Mouse (Mus musculus): ENCODE results near the gene 6030445D17Rik. TPM values are rescaled to one million over a fixed set of nuclear protein-coding genes. Genes with fewer than 3 reads are reported as not detected.

The 6030445D17Rik gene
- polyA plus RNA-seq, 1 experiment from 2014 or later: 0.29 TPM

- Histone ChIP-seq H3K4me3 (no peak overlapping the region), H3K27me3 (no peaks in the 10 kb centered on the region), H3K9ac (no peak overlapping the region), H3K36me3 (no peaks in the 10 kb centered on the region), H3K9me3 (no peaks in the 10 kb centered on the region), H3K27ac (no peak overlapping the region), H3K4me2 (replicated peaks) (no peak overlapping the region), H3K4me1 (no peaks in the 10 kb centered on the region)
- ATAC-seq (ENCODE audit: low FRiP score, low read depth): no peak
- 84% methylated on average over 15 of the region's 15 CpGs for WGBS
These were observed 20.6 kb upstream of the 6030445D17Rik start for GRCm38 (mm10) chr4:136441354-136442043.

DNA sequence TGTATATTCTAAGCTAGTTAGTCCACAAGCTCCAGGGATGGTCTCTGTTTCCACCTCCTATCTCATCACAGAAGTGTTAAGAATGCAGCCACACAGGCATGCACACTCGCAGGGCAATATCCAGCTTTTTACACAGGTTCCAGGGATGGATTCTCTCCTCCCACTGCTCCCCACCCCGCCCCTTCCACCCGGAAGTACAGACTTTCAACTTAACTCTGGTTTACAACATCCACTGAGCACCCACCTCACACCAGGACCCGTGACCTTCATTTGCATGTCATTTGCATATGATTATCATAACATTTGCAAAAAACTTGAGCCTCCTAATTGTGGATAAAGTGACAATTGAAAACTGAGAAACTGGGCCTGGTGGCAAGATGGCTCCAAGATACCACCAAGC is 17.5 kb upstream of the 6030445D17Rik start:
- Histone ChIP-seq H3K27me3 (no peaks in the 10 kb centered on the region), H3K27ac (no peak overlapping the region), H3K4me1 (no peaks in the 10 kb centered on the region), H3K4me3 (no peak overlapping the region), H3K9ac (no peak overlapping the region), H3K36me3 (no peaks in the 10 kb centered on the region), H3K9me3 (no peaks in the 10 kb centered on the region), H3K4me2 (replicated peaks) (no peak overlapping the region)
- 79% methylated on average over 4 of the region's 4 CpGs for WGBS
- no peak for ATAC-seq (ENCODE audit: low FRiP score, low read depth)

- Histone ChIP-seq H3K4me3 (no peak overlapping the region), H3K27me3 (no peaks in the 10 kb centered on the region), H3K9me3 (no peaks in the 10 kb centered on the region), H3K4me2 (replicated peaks) (no peak overlapping the region), H3K9ac (no peak overlapping the region), H3K27ac (no peak overlapping the region), H3K36me3 (no peaks in the 10 kb centered on the region), H3K4me1 (peaks cover under 1% of the 10 kb centered on the region; the same call in 1 of the 2 replicates)
- WGBS: 87% methylated on average over 5 of the region's 5 CpGs
- ATAC-seq (ENCODE audit: low FRiP score, low read depth): no peak
These were observed 12.3 kb upstream of the 6030445D17Rik start for GRCm38 (mm10) chr4:136449795-136450194.

DNA sequence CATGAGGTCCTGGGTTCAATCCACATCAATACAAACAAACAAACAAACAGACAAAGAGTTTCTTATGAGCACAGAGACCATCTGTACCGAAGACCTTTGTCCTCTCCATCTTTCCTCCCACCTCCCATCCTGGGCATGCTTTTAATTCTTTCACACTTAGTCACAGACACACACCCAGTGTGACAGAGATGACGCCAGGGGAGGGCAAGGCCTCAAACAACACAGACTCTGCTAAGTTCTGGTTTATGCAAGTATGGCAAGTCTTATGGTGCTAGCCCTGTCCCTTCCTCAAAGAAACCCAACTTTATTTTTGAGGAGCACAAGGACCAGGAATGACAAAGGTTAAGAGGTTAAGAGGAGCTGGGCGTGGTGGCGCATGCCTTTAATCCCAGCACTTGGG is 11.8 kb upstream of the 6030445D17Rik start:
- H3K27me3 ChIP-seq: no peaks in the 10 kb centered on the region

GRCm38 (mm10) chr4:136451564-136451963 is 10.5 kb upstream of the 6030445D17Rik start:
- no peaks in the 10 kb centered on the region for H3K36me3 ChIP-seq
- H3K4me3 ChIP-seq: no peak overlapping the region
- 9% methylated on average over 6 of the region's 6 CpGs for WGBS
- ATAC-seq (ENCODE audit: low FRiP score, low read depth): no peak
- no peaks in the 10 kb centered on the region for H3K9me3 ChIP-seq
- no peak overlapping the region for H3K27ac ChIP-seq
- no peaks in the 10 kb centered on the region for H3K27me3 ChIP-seq
- H3K4me1 ChIP-seq: peaks cover 7% of the 10 kb centered on the region; the same call in 1 of the 2 replicates
- H3K4me2 ChIP-seq (replicated peaks): no peak overlapping the region
- H3K9ac ChIP-seq: no peak overlapping the region

More for the DNA sequence above, 11.8 kb upstream of the 6030445D17Rik start:
- Histone ChIP-seq H3K27ac (no peak overlapping the region), H3K9me3 (no peaks in the 10 kb centered on the region), H3K4me2 (replicated peaks) (no peak overlapping the region), H3K4me1 (peaks cover 5% of the 10 kb centered on the region; the same call in 1 of the 2 replicates), H3K4me3 (no peak overlapping the region), H3K9ac (no peak overlapping the region), H3K36me3 (no peaks in the 10 kb centered on the region)
- ATAC-seq (ENCODE audit: low FRiP score, low read depth): no peak
- 76% methylated on average over 4 of the region's 4 CpGs for WGBS

GRCm38 (mm10) chr4:136452286-136452685 is 9.8 kb upstream of the 6030445D17Rik start:
- Histone ChIP-seq H3K27ac (no peak overlapping the region), H3K4me3 (no peak overlapping the region), H3K9me3 (no peaks in the 10 kb centered on the region), H3K36me3 (no peaks in the 10 kb centered on the region), H3K27me3 (no peaks in the 10 kb centered on the region), H3K9ac (no peak overlapping the region), H3K4me2 (replicated peaks) (no peak overlapping the region), H3K4me1 (peaks cover 7% of the 10 kb centered on the region; the same call in 1 of the 2 replicates)
- WGBS: 71% methylated on average over 3 of the region's 3 CpGs
- no peak for ATAC-seq (ENCODE audit: low FRiP score, low read depth)

DNA sequence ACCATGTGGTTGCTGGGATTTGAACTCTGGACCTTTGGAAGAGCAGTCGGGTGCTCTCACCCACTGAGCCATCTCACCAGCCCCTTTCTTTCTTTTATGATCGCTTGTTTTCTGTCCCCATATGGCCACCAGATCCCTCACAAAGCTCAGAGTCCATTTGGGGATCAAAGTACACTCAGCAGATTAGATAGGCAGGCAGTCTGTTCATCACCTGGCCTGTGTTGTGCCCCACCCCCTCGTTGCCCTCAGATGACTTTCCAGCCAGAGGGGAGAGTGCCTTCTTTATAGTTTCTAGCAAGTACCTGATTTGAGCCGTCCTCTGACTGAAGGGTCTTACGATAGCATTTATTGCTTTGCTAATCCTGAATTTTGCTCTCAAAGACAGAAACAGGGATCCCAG is 9.3 kb upstream of the 6030445D17Rik start:
- H3K27me3 ChIP-seq: no peaks in the 10 kb centered on the region
- no peaks in the 10 kb centered on the region for H3K36me3 ChIP-seq
- ATAC-seq (ENCODE audit: low FRiP score, low read depth): no peak
- 17% methylated on average over 5 of the region's 5 CpGs for WGBS
- no peak overlapping the region for H3K4me2 ChIP-seq (replicated peaks)
- peaks cover 7% of the 10 kb centered on the region; the same call in 1 of the 2 replicates for H3K4me1 ChIP-seq
- no peak overlapping the region for H3K4me3 ChIP-seq
- H3K9ac ChIP-seq: no peak overlapping the region
- no peak overlapping the region for H3K27ac ChIP-seq
- H3K9me3 ChIP-seq: no peaks in the 10 kb centered on the region

DNA sequence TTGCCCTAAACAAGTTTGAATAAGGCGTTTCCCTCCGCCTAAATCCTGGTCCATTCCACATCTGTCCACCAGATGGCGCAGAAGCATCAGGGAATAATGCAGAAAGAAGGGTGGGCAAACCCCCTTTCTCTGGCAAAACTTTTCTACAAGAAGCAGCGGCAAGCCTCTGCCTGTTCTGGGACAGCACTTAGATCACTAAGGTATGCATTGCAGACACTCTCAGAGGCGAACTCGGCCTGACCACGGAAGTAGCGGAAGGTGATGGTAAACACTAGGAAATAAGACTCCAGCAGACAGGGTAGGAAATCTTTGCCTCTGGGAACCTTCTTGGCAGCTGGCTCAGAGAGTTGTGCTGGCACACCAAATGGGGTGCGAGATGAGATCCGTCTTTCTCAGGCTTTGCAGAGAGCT is 7.2 kb upstream of the 6030445D17Rik start:
- ATAC-seq (ENCODE audit: low FRiP score, low read depth): peak; percentile 70; the same call in 1 of the 2 replicates
- 2% methylated on average over 10 of the region's 10 CpGs for WGBS

GRCm38 (mm10) chr4:136456516-136457218 is 5.4 kb upstream of the 6030445D17Rik start:
- H3K36me3 ChIP-seq: no peaks in the 10 kb centered on the region
- WGBS: 90% methylated on average over 6 of the region's 6 CpGs
- H3K4me2 ChIP-seq (replicated peaks): no peak overlapping the region

More for the DNA sequence above, 7.2 kb upstream of the 6030445D17Rik start:
- Histone ChIP-seq H3K27ac (no peak overlapping the region), H3K27me3 (peaks cover 3% of the 10 kb centered on the region), H3K4me2 (replicated peaks) (peak overlapping the region; percentile 60), H3K4me1 (peaks cover 7% of the 10 kb centered on the region; the same call in 1 of the 2 replicates), H3K36me3 (no peaks in the 10 kb centered on the region), H3K9me3 (no peaks in the 10 kb centered on the region), H3K4me3 (peak overlapping the region; percentile 30; the same call in 1 of the 2 replicates), H3K9ac (no peak overlapping the region; the same call in 1 of the 2 replicates)

GRCm38 (mm10) chr4:136458276-136458675 is 3.8 kb upstream of the 6030445D17Rik start:
- Histone ChIP-seq H3K36me3 (no peaks in the 10 kb centered on the region), H3K27ac (no peak overlapping the region), H3K4me2 (replicated peaks) (no peak overlapping the region), H3K4me1 (peaks cover 18% of the 10 kb centered on the region), H3K9ac (no peak overlapping the region), H3K4me3 (no peak overlapping the region), H3K27me3 (peaks cover 24% of the 10 kb centered on the region), H3K9me3 (no peaks in the 10 kb centered on the region)
- ATAC-seq (ENCODE audit: low FRiP score, low read depth): no peak
- 81% methylated on average over 7 of the region's 7 CpGs for WGBS

More at GRCm38 (mm10) chr4:136456516-136457218, 5.4 kb upstream of the 6030445D17Rik start:
- H3K4me1 ChIP-seq: peaks cover 9% of the 10 kb centered on the region
- H3K27me3 ChIP-seq: peaks cover 15% of the 10 kb centered on the region
- no peak overlapping the region for H3K27ac ChIP-seq
- ATAC-seq (ENCODE audit: low FRiP score, low read depth): no peak
- H3K9ac ChIP-seq: no peak overlapping the region
- no peaks in the 10 kb centered on the region for H3K9me3 ChIP-seq
- no peak overlapping the region for H3K4me3 ChIP-seq

GRCm38 (mm10) chr4:136459210-136459609 is 2.8 kb upstream of the 6030445D17Rik start:
- H3K9me3 ChIP-seq: no peaks in the 10 kb centered on the region
- peaks cover 28% of the 10 kb centered on the region for H3K4me1 ChIP-seq
- no peaks in the 10 kb centered on the region for H3K36me3 ChIP-seq
- H3K27ac ChIP-seq: no peak overlapping the region
- no peak overlapping the region for H3K9ac ChIP-seq
- no peak overlapping the region for H3K4me3 ChIP-seq
- WGBS: 84% methylated on average over 12 of the region's 12 CpGs
- peaks cover 34% of the 10 kb centered on the region for H3K27me3 ChIP-seq
- H3K4me2 ChIP-seq (replicated peaks): no peak overlapping the region
- ATAC-seq (ENCODE audit: low FRiP score, low read depth): no peak

DNA sequence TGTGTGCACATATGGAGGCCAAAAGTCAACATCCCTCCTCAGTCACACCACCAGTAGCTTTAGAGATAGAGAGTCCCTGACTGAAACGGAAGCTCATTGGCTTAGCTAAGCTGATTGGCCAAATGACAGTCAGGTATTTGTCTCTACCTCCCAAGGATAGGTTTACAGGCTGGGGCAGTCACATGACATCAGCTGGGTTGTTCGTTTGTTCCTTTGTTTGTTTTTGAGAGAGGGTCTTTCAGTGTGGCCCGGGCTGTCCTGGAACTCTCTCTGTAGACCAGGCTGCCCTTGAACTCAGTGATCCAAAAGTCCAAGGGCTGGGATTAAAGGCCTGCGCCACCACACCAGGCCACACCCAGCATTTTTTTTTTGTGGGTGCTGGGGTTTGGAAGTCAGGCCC is 844 bp upstream of the 6030445D17Rik start:
- Histone ChIP-seq H3K4me2 (replicated peaks) (no peak overlapping the region), H3K27me3 (peaks cover 38% of the 10 kb centered on the region)

More for the DNA sequence above, 844 bp upstream of the 6030445D17Rik start:
- ATAC-seq (ENCODE audit: low FRiP score, low read depth): no peak
- Histone ChIP-seq H3K36me3 (no peaks in the 10 kb centered on the region), H3K9ac (no peak overlapping the region), H3K27ac (no peak overlapping the region), H3K4me1 (peaks cover 39% of the 10 kb centered on the region), H3K4me3 (no peak overlapping the region), H3K9me3 (no peaks in the 10 kb centered on the region)
- WGBS: 40% methylated on average over 4 of the region's 4 CpGs
